Mouse (Mus musculus) bone marrow, adult 2 months (tissue): Measurements from ENCODE around the gene Akap11.

Experiments
- CTCF ChIP-seq: fragments of 200-500 bp; IDR thresholded peaks from 2 replicates; pipeline ENCODE4 v1.5.1; 2011; ENCODE audit warnings: low read length, control low read depth; ENCODE audit not compliant: control insufficient read depth, insufficient read depth
- POLR2A ChIP-seq: fragments of 200-500 bp; IDR thresholded peaks from 2 replicates; pipeline ENCODE4 v1.6.1; 2011; ENCODE audit warnings: low read depth, mild to moderate bottlenecking, control low read depth, low read length, borderline replicate concordance; ENCODE audit not compliant: control insufficient read depth

DNA sequence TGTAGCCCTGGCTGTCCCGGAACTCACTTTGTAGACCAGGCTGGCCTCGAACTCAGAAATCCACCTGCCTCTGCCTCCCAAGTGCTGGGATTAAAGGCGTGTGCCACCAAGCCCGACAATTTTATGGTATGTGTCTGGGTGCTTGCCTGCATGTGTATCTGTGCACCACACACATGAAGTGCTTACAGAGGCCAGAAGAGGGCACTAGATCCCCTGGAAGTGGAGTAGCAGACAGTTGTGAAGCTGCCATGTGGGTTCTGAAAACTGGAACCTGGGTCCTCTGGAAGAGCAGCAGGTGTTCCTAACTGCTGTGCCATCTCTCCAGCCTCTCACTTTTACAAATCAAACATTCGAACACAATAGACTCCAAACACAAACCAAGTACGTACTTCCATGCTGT lies 17.1 kb upstream of the Akap11 start:
- TF ChIP-seq CTCF (no peak), POLR2A (no peak)
